Mouse (Mus musculus): ENCODE measurements around the gene Cacna1d. TPM values are rescaled to one million over a fixed set of nuclear protein-coding genes. Genes with fewer than 3 reads are reported as not detected.

Gene Cacna1d
- total RNA-seq, 4 experiments from 2014 or later = 45.2 to 48.8 (median 46.9) TPM

DNA sequence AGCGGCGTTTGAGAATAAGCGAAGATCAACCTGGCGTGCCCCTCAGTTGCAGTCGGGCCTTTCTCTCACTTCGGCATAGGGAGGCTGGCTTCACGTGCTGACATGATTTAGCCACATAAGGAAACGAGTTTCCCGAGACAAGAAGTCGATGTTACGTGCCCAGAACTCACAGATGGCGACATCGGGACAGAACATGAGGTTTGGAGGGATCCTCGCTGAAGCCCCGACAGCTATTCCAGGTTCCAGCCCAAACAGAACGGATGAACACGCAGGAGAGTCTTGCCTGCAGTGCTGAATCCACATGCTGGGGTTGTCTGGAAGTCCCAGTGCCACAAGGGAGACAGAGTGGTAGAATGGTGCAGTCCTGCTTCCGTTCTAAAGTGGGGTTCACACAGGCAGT is 452.8 kb downstream of the Cacna1d start:
- DNase-seq (ENCODE audit: low spot score in 2 of 2) = no peak

DNA sequence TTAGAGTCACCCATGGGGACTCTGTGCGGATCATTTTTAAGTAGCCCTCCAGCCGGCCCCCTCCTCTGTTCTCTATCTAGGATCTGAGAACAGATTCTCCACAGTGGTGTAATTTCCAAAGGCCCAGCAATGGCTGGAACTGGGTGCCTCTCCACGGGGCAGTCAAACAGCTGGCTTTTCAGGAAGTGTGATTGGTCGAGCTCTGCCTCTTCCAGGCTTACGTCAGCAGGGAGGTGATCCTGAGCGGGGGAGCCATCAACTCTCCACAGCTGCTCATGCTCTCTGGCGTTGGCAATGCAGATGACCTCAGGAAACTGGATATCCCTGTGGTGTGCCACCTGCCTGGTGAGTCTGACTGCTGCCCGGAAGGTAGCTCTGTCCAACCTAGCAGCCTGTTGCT is 457.9 kb downstream of the Cacna1d start:
- no peak for DNase-seq (ENCODE audit: low spot score in 2 of 2)

DNA sequence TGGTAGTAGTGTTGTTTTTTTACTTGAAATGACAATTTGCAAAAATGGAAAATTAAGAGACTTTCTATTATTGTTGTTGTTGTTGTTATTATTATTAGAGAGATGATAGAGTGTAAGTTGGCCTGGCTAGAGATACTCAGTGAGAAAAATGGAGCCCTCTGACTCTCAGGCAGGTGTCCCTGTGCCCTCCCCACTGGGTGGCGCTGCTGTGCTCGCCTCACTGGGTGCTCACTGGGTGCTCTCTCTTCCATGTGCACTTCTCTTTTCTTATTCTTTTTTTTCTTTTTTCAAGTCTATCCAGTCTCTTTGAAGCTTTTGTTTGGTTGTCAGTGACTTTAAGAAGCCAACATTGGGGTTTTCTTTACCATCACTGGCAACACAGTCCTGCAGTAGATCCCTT is 463.9 kb downstream of the Cacna1d start:
- DNase-seq (ENCODE audit: low spot score in 2 of 2) = no peak

DNA sequence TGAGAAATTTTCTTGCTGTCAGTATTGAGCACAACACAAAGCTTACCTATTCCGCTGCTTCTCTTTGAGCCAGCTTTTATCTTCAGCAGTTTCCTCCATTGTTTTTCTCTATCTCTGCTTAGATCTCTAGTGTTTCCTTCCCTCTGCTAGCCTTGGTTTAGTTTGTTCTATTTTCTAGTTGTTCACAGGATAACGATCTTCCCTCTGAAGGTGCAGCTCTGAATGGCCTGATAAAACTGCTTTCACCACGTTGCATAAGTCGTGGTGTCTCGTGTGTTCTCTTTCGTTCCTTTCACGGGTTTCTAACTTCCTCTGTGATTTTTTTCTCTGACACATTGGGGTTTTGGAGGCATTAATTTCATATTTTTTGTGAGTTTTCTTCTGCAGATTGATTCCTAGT is 466.9 kb downstream of the Cacna1d start:
- no peak for DNase-seq (ENCODE audit: low spot score in 2 of 2)

DNA sequence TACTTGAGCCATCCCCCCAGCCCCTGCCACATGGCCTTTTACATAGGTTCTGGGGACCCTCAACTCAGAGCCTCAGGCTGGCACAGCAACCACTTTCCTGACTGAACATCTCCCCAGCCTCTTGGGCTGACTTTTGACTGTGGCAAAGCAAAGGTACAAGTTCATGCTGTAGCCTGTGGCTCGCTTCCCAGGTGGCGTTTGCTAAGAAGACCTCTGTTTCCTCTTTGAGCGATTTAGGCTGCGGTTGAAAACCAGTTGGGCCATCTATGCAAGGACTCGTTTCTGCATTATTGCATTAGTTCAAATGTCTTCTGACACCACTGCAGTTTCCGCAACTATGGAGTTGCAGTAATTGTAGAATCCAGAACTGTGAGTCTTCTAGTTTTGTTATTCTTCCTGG is 468.8 kb downstream of the Cacna1d start:
- no peak for DNase-seq (ENCODE audit: low spot score in 2 of 2)

DNA sequence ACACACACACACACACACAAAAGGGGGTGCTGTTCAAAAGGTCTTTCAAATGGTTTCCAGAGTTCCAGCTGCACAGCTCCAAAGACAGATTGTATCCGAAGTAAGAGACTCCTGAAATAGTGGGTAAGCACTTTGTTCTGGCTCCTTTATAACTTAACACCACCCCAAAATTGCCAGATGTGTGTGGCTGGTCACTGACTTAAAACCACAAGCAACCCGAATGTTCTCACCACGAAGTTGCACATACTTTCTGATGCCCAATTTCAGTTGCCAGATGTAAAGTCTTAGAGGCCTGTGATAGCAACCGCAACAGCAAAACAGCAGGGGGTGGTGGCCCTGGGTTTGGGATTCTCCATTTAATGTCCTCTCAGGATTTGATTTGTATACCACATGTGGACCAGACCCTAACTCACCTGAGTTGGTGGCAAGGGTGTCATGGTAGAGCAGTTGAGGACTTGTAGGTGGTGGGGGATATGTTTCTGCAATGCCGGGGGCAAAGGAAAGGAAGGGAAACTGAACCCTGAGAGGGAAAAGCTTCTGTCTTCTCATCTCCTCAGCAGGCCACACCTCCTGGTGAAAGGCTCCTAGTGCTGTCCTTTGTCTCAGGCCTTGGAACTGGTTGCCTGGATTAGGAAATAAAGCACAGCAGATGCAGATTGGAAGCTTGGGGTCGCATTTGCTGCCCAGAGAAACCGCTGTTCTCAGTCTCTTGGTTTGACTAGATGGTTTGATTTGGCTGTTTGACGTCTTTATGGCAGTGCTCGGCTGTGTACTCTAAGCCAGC is 471.3 kb downstream of the Cacna1d start:
- no peak for DNase-seq (ENCODE audit: low spot score in 2 of 2)

DNA sequence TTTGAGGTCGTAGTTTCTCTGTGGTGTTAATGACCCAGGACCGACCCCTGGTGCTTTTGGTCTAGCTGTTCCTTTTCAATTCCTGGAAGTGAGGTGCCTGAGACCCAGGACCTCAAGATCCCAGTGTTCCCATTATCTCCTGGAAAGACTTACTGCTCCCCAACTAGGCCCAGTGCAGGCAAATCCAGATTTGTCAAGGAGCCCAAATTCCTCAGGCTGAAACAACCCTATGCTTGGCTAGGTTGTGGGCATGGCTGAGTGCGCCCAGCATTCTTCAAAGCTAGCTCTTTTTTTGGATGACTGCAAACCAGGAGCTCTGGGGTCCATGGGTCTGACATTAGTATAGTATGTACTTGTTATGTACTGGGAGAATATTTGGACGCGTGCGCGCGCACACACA is 471.9 kb downstream of the Cacna1d start:
- no peak for DNase-seq (ENCODE audit: low spot score in 2 of 2)

DNA sequence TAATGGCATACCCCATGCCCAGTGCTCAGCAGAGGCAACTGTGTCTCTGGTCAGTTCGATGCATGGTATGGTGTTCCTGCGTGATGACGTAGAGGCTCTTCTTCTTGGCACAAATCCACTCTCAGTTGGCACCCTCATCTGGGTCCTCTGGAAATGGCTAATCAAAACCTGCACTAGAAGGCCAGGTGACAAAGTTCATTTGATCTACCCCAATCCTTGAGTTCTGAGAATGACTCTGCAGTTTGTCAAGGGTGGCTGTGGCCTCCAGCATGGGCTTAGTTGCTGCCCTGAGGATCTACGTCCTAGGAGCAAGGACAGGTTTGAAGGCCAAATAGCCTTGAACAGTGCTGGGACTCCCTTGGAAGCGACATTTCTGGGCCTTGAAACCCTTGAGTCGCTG is 472.4 kb downstream of the Cacna1d start:
- no peak for DNase-seq (ENCODE audit: low spot score in 2 of 2)

DNA sequence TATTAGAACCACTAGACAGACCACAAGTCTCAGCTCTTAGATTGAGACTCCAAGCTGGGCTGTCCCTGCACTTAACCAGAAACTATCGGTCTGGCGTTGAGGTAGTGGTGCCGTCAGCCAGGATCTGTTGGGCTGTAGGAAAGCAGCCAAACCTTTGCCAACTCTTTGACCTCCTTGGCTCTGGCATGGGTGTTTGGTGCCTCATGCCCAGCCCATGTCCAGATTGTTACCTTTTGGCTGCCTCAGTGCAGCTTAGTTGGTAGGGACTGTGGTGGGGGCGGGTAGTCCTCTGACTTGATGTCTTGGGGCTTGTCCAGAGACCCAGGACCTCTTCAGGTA is 472.8 kb downstream of the Cacna1d start:
- no peak for DNase-seq (ENCODE audit: low spot score in 2 of 2)

DNA sequence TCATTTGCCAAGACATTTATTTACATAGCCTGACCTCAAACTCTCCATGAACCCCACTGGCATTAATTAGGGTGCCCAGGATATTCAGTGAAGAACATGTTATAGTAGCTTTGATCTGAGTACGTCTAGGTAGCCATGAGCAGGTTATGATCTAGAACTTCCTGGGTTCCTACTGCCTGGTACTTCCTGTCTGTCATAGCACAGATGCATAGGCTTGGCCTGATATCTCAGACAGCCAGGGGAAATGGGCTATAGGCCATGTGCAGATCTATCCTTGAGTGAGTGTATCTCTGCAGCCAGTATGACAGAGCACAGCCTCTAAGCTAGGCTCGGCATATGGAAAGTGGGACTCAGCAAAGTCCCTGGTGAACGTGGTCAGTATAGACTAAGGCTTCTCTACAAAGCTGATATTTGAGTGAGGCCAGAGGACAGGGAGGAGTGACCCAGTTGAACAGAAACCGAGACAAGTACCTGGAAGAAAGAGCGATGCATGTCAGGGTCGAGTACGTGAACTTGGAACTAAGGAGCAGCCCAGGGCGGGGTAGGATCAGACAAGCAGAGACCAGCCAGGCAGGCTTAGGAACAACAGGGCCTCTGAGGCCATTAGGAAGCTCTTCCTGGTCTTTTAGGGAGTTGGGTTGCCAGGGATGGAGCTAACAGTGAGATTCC is 473.3 kb downstream of the Cacna1d start:
- DNase-seq (ENCODE audit: low spot score in 2 of 2) = no peak

DNA sequence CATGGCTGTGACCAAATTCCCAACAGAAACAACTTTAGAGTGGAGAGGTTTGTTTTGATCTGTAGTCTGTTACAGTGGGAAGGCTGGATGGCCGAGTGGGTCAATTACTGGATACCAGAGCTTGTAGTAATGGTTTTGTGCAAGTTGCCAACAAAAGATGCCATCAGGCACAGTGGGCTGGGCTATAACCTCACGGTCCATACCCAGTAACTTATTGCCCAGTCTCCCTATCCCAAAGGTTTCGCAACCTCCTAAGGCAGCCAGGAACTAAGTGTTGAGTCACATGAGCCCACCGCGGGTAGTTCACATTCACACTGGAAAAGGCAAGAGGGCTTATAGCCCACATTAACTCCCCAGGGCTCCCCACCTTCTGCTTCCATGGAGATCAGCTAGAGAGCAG is 474.6 kb downstream of the Cacna1d start:
- no peak for DNase-seq (ENCODE audit: low spot score in 2 of 2)

DNA sequence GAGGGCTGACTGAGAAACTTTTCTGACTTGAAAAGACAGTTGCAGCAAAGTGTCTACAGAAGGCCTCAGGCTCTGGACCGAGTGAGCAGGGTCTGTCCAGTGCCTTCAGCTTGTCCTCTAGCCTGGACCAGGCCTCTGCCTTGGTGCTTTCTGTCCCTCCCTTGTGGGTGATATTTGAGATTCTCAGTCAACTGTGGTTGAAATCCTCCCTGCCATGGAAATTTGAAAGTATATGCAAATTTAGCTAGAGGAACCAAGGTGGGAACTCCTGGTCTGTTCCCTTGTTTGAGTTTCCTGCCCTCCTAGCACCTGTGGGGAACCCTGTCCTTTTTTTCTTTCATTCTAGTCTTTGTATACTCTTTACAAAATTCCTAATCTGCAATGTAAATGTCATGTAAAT is 476.2 kb downstream of the Cacna1d start:
- no peak for DNase-seq (ENCODE audit: low spot score in 2 of 2)

DNA sequence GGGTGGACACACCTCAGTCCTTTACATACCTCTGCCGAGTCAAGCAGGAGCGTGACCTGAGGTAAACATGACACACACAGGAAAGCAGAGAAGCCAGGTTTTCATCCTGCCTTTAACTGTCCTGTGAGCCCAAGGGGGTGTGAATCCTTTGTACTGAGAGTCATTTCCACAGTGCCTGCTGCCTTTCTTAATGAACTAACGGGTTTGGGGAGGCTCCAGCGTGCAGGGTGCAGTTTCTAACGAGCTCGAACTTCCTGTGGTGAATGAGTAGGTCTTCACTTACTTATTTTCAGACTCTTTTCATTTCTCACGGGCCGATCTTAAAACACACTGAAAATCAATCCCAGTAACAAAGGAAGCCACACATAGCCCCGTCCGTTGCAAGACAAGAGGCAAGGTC is 476.8 kb downstream of the Cacna1d start:
- DNase-seq (ENCODE audit: low spot score in 2 of 2) = no peak

DNA sequence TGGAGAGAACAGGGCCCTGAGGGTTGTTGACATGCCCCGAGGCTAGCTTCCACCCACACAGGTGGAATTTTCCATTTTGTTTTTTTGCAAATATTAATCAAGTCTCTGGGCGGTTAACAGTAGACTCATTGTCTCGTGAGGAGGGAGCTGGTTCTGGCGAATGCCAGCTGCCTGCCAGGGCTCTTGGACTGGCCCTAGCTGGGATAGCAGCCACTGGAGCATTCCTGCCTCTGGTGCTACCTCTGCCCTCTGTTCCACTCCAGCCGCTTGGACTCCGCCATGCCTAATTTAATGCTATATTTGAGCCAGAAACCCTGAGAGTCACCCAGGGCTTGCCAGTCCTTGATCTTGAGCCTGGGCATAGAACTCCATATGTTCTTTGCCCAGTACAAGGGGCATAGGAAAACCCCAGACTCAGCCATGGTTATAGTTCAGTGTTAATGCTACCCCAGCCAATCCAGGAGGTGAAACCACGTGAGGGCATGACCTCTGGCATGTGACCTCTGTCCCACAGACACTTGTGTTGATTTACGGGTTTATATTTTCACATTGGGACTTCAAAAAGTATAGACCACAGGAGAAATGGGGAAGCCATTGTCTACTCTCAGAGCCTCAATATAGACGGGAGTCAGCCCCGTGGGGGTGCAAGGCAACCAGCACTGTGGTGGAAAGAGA is 479.2 kb downstream of the Cacna1d start:
- peak in 1 of 2 experiments; percentile 46 for DNase-seq (ENCODE audit: low spot score in 2 of 2)

DNA sequence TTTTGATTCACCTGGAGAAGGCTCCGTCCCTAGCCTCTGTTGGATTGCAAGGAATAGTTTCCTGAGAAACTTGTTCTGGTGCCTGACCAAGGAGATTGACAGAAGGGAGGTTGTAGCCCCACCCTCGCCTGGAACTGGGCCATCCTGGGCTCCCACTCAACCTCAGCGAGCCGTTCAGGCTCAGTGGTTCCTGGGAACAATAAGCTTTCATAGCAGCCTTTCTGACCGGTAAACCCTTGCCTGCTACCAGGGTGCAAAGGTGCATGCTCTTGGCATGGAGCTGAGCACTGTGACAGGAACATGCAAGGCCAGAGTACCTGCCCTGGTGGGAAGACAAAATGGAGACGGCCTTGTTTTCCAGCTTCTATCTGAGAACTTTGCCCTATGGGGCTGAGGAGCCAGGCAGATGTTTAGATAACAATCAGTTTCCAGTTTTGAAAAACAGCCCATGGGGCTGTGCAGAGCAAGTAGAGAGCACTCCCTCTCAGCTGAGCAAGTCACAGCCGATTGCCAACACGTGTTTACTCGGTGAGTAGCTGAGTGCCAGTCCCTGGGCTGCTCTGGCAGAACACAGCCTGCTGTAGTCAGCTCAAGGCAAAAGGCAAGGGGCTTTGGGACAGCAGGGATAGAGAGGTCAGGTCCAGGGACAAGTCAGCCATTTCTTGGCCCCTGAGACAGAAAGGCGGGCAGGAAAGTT is 481.2 kb downstream of the Cacna1d start:
- no peak for DNase-seq (ENCODE audit: low spot score in 2 of 2)

DNA sequence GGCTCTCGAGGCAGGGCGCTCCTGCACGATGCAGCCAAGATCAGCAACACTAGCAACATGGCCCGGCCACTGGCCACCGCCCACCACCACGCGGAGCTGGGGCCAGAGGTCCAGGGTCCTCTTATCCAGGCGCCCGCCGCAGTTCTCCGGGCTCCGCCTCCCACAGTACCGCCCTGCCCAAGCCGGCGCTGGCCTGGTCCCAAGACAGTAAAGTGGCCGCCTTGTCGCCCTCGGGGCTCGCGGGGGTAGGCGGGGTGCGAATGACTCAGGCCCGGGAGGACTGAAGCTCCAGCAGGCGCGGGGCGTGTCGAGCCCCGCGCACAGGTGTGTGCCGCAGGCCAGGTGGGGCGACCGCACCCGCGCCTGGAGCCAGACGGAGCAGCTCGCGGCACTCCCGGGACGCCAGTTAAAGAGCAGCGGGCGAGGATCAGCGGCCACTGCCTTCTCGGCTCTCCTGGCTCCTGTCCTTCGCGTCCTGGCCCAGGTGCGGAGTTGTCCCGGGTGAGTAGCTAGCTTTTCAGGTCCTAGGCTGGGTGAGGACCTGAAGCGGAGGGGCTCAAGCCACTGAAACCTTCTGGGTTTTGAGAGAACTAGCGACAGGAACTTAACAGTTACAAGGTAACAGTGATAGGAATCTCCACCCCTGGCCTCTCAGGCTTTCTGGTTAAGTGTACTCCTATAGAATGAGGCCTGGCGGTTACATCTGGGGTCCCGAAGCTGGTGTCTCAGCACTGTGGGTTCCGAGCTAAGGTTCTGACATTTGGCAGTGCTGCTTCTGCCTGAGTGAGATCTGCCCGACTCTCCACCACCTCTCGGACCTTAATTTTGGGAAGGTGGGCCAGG is 482.3 kb downstream of the Cacna1d start, which contains the start of the genes Il17rb and Chdh:
Gene Il17rb, minus strand, starts transcription at position 164 of the 843 bp plus-strand sequence.
Gene Chdh, plus strand, starts transcription at position 291 of the 843 bp plus-strand sequence.
- no peak for DNase-seq (ENCODE audit: low spot score in 2 of 2)

DNA sequence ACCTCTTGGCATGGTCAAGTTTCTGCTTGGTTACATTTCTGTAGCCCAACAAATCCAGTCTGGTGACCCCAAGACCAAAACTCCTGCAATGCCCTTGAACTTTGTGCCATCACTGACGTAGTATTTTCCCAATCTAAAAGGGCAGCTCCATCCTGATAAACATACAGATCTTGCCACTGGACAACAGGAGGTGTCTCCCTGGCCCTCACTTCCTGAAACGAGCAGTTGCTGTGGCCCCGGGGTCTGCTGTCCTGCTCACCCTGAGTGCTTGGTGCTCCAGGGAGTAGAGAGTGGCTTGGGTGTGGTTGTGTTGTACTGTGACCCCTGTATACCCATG is 491.8 kb downstream of the Cacna1d start:
- DNase-seq (ENCODE audit: low spot score in 2 of 2) = no peak

DNA sequence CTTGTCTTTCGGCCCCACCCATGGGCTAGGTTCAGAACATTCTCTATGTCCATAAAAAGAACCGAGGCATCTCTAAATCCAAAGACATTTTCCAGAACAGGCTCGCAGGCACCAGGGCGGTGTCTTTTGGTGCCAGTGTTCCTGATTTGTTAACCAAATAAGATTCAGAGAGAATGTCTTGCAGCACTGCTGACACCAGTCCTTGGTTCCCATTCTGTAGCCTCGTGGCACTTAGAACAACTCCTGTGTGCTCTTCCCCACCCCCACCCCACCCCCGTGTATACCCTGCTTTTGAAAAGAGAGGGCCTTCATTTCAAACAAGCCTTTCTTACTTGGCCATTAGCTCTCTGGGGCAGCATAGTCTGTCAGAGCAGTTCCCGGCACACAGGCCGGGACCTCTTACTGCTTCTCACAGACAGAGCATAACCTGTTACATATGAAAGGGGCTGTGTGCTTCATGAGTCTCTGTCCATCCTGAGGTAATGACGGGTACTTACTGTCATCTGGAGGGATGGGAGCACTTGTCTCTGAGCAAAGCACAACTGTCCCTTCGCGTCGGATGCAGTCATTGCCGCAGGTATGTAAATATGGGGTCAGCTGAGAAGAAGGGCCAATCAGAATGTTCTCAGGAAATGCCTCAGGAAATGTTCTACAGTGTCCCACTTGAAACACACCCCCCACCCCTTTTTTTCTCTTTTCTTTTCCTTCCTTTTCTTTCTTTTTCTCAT is 492.3 kb downstream of the Cacna1d start:
- DNase-seq (ENCODE audit: low spot score in 2 of 2) = no peak

DNA sequence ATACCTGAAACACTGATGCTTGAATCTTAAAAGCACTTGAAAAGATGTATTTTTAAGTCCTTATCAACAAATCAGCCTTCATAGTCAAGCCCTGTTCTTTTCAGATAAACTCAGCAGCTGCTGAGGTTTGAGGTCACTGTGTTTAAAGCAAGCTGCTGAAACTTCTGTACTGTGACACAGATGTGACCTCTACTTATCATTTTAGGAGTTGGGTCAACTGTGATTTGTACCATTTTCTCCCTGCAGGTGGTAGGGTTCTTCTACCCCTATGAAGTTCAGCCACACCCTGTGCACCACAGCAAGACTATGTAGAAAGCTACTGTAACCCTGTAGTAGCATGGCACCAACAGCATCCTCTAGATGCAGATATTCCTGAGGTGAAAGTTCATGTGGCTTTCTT is 493.9 kb downstream of the Cacna1d start:
- DNase-seq (ENCODE audit: low spot score in 2 of 2) = no peak

DNA sequence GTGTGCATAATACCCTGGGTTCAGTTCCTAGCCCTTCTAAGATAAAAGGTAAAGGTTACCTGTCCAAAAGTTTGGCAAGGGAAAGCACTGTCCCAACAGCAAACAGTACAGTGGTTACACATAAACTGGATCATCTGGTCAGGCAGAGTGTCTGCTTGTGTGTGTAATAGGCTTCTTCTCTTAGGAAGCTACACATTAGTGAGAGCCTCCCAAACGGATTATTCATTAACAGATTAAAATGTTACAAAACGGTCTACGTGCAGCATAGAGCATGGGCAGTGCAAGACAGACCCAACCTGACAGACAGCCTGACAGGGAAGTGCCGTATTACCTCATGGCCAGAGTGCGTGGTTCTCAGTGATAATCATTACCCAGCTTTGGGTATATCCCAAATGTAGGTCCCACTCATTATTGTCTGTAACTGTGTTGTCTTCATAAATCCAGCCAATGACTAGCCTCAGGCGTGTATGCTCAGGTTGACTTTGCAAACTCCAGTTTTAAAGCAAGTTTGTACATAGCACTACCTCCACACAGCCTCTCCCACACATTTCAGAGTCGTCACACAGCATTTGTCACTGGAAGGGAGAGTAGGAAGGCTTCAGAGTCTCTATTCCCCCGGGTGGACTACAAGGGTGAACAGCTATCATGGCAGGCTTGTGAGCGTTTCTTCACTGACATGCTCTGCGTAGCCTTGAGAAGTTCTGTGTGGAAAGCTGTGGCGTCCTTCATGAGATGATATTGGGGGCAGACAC is 495.1 kb downstream of the Cacna1d start:
- DNase-seq (ENCODE audit: low spot score in 2 of 2) = no peak
